Mouse (Mus musculus) neutrophil, adult 5-6 weeks (primary cell): ENCODE results near the gene Nemp1. TPM values are rescaled to one million over a fixed set of nuclear protein-coding genes. Genes with fewer than 3 reads are reported as not detected.

ENCODE experiments used
- ATAC-seq: fragments of 151-379, 151-347 bp; 2 replicates; pipeline ENCODE4 v1.8.0; 2017; ENCODE audit warnings: mild to moderate bottlenecking, moderate TSS enrichment; ENCODE audit not compliant: insufficient number of reproducible peaks, poor library complexity, low FRiP score, severe bottlenecking; ENCODE audit errors: extremely low read depth
- total RNA-seq: library from RNA; stranded (forward); fragments of 200-1000 nt; gene quantifications from 2 replicates; pipeline ENCODE4 v1.2.3, GENCODE M21; 2017

Nemp1 gene
- total RNA-seq, 1 experiment from 2014 or later: 42.6 TPM

DNA sequence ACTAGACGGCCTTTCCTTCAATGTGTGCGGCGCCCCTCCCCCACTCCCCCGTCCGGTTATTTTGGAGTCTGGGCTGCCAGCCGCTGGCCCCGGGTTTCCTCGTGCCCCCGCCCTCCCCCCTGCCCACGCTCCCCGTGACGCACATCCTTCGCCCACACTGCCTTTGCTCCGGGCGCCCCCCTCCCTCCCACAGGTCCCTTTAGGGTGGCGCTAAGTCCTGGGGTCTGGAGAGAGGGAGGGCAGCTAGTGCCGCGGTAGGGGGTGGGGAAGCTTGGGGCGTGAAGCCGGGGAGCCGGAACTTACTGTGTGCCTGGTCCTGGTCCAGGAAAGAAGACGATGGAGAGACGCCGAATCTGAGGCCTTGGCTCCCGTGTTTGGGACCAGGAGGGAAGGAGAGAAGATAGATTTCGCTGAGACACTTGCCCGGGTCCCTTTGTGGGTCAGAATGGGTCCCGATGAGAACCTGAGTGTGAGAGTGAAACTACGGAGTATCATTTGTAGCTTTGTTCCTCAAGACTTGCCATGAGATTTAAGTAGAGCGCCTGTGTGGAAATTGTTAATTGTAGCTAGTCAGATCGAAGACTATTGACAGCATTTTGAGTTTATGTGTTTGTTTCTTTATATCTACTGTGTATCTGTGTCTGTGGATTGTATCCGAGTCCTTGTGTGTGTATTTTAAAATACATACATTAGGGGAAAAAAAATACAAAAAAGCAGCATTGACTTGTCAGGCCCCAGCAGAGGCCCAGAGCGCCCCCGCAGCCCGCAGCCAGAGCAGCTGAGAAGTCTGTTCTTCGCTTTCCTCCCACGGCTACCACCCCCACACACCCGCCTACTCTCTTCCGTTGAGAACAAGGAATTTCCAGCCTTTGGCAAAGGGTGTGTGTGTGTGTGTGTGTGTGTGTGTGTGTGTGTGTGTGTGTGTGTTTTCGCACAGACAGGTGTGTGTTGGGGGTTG lies 1.7 kb downstream of the Nemp1 start, which contains the start of gene Nab2:
Gene Nab2, minus strand, starts transcription at position 476 of the 958 bp plus-strand sequence.
- ATAC-seq: peak; percentile 62

DNA sequence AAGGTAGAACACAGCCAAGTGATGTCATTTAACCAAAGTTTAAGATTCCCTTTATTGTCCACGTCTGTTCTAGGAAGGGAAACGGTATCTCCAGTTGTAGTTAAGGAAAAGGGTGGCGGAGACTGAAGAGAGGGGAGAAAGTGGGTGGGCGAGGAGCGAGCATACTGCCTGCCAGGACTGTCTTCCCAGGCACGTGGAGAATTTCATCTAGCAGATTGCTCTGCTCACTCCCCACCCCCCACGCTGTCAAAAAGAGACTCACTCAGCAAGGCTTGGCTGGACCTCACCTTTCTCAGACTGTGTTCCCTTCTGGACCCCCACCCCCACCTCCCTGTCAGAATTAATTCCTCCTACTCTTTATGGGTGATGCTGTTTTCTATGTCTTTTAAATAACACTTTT lies 2.5 kb downstream of the Nemp1 start:
- no peak for ATAC-seq

DNA sequence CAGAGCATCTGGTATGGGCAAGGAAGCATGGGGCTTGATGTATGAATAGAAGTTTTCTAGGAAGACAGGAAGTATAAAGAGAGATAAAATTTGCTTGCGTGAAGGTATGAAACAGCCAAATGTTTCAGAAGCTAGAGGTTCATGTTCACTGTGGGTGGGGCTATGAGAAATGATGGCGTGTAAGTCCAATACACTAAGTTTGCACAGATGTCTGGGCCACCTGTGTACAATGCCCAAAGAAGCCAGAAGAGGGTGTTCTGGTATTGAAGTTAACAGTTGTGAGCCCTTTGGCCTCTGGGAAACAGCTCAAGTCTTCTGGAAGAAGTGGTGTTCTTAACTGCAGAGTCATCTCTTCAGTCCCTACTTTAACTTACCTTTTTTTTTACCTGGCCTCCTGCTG lies 3.5 kb downstream of the Nemp1 start:
- no peak for ATAC-seq

GRCm38 (mm10) chr10:127671276-127671675 lies 4.6 kb downstream of the Nemp1 start:
- ATAC-seq: no peak

GRCm38 (mm10) chr10:127674046-127674655 lies 7.5 kb downstream of the Nemp1 start:
- ATAC-seq: no peak

DNA sequence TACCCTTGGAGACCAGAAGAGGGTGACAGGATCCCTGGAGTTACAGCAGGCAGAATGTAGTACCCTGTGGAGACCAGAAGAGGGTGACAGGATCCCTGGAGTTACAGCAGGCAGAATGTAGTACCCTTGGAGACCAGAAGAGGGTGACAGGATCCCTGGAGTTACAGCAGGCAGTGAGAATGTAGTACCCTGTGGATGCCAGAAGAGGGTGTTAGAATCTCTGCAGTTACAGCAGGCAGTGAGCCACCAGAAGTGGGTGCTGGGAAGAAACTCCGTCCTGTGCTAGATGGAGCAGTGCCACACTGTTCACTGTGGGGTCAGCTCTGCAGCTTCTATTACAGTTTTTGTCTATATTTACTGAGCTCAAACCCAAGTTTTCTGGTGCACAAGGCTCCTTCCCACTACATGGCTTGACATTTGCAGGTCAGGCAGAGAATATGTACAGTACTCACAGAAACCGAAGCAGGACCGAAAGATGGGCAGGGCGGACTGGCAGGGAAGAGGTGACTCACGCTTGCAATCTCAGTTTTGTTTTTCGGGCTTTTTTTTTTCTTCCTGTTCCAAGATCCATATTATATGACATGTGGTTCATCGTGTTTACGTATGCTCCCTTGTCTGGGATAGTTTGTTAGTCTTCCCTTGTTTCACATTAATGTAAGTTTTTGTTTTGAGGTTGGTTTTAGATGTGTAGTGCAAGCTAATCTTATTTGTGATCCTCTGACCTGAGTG lies 8.3 kb downstream of the Nemp1 start:
- peak; percentile 85 for ATAC-seq

- ATAC-seq: no peak
These were observed 9.2 kb downstream of the Nemp1 start for GRCm38 (mm10) chr10:127675859-127676398.

- peak; percentile 88 for ATAC-seq
These were observed 10.2 kb downstream of the Nemp1 start for GRCm38 (mm10) chr10:127676691-127677548.

DNA sequence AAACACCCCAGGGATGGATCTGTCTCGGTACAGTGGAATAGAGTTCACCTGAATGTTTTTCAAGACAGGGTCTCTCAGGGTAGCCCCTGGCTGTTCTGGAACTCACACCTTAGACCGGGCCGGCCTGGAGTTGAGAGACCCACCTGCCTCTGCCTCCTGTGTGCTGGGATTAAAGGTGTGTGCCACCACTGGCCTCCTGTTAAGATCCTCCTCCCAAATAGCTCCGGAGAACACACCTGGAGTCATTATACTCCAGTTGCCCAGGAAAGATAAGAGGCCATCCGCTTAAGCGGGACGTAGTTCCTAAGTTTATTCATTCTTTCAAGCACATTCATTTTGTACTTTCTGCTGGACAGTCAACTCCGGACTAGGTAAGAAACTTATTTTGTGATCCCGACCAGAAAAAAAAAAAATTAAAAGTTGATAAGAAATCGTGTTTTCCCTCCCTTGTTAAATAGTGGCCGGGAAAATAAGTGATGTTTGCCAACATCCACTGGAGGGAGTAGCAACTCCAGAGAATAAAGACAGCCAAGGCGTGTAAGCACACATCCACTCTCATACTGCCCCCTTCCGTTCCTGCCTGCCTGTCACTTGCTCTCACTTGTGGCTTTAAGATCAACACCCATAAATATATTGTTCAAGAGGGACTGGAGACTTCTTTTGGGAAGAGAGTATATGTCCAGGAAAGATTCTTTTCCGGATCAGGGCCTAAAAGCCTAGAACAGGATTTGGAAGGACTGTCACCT lies 11.1 kb downstream of the Nemp1 start:
- peak; percentile 15; the same call in 1 of the 2 replicates for ATAC-seq

GRCm38 (mm10) chr10:127679208-127679607 lies 12.5 kb downstream of the Nemp1 start:
- no peak for ATAC-seq

- ATAC-seq: no peak
These were observed 13.2 kb downstream of the Nemp1 start for GRCm38 (mm10) chr10:127679881-127680280.

- no peak for ATAC-seq
These were observed 16.2 kb downstream of the Nemp1 start for GRCm38 (mm10) chr10:127682886-127683285.

GRCm38 (mm10) chr10:127691053-127691452 lies 24.4 kb downstream of the Nemp1 start:
- no peak for ATAC-seq

DNA sequence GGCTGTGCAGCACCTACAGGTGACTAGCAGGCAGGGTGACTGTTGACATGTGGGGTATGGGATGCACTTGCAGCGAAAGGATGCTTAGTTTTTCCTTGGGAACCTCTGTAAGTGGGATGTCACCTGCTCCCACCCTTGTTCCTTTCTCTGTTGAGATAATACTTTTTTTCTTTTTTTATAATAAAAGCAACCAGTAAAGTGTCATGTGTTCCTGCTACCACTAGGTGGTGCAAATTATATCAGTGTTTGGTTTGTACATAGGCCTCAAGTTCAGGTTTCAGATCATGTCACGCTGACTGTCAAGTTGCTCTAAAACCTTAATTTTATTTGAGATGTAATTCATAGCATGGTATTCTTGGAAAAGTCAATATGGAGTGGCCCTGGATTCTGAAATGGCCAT lies 27.9 kb downstream of the Nemp1 start:
- peak; percentile 72 for ATAC-seq

GRCm38 (mm10) chr10:127695775-127696174 lies 29.1 kb downstream of the Nemp1 start:
- ATAC-seq: no peak

- ATAC-seq: no peak
These were observed 32.3 kb downstream of the Nemp1 start for GRCm38 (mm10) chr10:127698966-127699365.

- ATAC-seq: no peak
These were observed 36.6 kb downstream of the Nemp1 start for GRCm38 (mm10) chr10:127703299-127703698.

DNA sequence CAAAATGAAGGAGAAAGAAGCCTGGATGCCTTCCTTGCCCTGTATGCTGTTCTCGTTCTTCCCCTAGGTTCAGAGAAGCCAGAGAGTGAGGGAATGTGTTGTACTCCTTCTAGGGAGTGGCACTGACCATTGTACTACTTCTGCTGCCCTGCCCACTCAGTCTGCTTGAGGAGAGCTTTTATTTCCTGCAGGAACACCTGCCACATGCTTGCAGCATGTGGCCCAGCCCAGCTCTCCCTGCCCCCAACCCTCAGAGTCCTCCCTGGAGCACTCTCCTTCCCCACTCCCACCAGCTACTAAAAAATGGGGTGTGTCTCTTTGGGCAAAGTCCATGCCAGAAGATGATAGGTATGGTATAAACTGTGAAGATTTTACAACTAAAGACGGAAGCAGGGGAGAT lies 37.6 kb downstream of the Nemp1 start:
- ATAC-seq: no peak
